Mouse (Mus musculus) left cerebral cortex, adult 2 months (tissue): Measurements from ENCODE around the gene Zkscan14. TPM values are rescaled to one million over a fixed set of nuclear protein-coding genes. Genes with fewer than 3 reads are reported as not detected.
"Not testable (repeated sequence)": the region's sequence is repeated elsewhere in the genome, so short reads cannot be mapped to it uniquely, and the experiment has no call there.

Experiments used
- DNase-seq, 2 experiments: peaks; one replicate each; pipeline ENCODE4 v3.0.0; 2021 to 2022; ENCODE audit warnings: low spot score in 2 of 2, mixed read lengths in 1 of 2; ENCODE audit errors: extremely low spot score in 1 of 2
- H3K27ac ChIP-seq: fragments of 200-600 bp; 2 replicates; pipeline ENCODE4 v1.8.1; 2022
- H3K4me3 ChIP-seq: fragments of 200-600 bp; 2 replicates; pipeline ENCODE4 v1.8.1; 2022
- CTCF ChIP-seq: fragments of 200-600 bp; IDR thresholded peaks from 2 replicates; pipeline ENCODE4 v1.8.1; 2022; ENCODE audit warnings: antibody characterized with exemption, mild to moderate bottlenecking, moderate library complexity
- intact Hi-C: fragments of 180-260 bp; cut with DNase I; formaldehyde crosslinking; loops from one replicate; pipeline ENCODE4 v1.15.1; 2025
- long read RNA-seq, 2 experiments: library from polyadenylated mRNA; stranded (forward); transcript quantifications; one replicate each; pipeline ENCODE4 v2.0.0; 2021; ENCODE audit warnings: borderline mapping rate in 2 of 2
- total RNA-seq, 2 experiments: library from RNA; stranded (reverse); gene quantifications; 2 replicates each; pipeline ENCODE4 v1.2.3; 2021

The Zkscan14 gene
- 10 to 100 TPM; 13.4 to 14.1 TPM for total RNA-seq
- long read RNA-seq, experiment 1, transcript Zkscan14-201 (3 exons, 1,967 nt), result major isoform, 8 of 11 reads
- long read RNA-seq, experiment 1, partial matches to known transcripts, result 0 of 11 reads
- long read RNA-seq, experiment 1, other reads (novel, unspliced or antisense), result 3 of 11 reads
- long read RNA-seq, experiment 2, transcript Zkscan14-201 (3 exons, 1,967 nt), result major isoform, 7 of 10 reads
- long read RNA-seq, experiment 2, partial matches to known transcripts, result 0 of 10 reads
- long read RNA-seq, experiment 2, other reads (novel, unspliced or antisense), result 3 of 10 reads

DNA sequence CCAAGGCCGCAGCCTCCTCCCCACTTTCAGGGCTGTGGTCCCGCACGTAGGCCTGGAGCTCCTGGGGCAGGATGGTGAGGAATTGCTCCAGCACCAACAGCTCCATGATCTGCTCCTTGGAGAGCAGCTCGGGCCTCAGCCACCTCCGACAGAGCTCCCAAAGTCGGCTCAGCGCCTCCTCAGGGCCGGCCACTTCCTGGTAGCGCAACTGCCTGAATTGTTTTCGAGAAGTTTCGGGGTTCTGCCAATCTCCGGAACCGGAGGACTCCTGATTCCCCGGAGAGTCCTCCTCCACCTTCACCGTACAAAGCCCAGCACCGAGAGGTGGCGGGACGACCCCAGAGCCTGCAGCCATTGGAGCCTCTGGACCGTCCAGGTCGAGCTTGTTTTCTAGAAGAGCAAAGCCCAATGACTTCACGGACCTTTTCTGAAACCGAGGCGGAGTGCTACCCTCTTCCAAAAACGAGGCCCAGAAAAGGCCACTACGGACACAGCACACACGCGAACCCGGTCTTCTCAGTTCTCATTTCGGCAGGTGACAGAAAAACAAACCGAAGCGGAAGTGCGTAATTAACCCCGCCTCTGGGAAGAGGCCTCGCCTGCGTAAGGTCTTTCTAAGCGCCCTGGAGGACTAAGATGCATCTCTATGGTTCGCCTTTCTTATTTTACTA lies at the start of gene Zkscan14:
Zkscan14 (minus strand) TSS at position 548 of the 671 bp plus-strand sequence.
- DNase-seq, result peak; percentile 67 to 73
- intact Hi-C loops, result no loop called here
- Histone ChIP-seq H3K27ac (peak within 1 kb of the TSS; percentile 88), H3K4me3 (peak within 1 kb of the TSS; percentile 80)
- no peak for TF ChIP-seq CTCF

DNA sequence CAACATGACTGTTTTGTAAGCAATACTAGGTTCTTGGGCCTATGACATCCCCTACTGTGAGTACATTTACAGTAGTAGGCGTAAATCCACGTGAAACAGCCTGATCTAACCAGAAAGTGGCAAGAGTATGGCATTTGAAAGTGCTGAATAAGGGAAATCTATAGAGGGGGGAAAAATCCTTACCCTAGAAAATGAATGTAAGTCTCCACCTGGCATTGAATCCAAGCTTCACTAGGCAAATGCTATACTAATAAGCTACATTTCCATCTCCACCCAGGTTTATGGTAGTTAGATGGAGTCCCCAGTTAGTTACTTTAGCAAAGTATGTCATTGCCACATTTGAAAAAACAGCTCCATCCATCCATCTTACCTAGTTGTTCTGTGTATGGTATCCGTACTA lies 47.9 kb upstream of the Zkscan14 start:
- Histone ChIP-seq H3K27ac (no peak overlapping the region), H3K4me3 (no peak overlapping the region)
- intact Hi-C loops, result no loop called here
- no peak for DNase-seq
- TF ChIP-seq CTCF, result no peak

DNA sequence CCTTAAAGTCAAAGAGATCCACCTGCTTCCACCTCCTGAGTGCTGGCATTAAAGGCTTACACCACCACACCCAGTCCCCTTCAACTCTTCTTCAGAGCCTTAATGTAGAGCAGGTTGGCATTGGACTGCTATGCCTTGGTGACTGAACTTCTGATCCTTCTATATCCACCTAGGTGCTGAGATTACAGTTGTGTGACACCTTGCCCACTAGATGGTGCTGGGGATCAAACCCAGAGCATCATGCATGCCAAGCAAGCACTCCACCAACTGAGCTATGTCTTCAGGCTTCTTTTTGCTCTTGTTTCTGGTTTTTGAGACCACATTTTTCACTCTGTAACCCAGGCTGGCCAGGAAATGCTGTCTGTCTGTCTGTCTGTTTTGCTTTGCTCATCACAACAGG lies 33.0 kb upstream of the Zkscan14 start:
- TF ChIP-seq CTCF, result peak; percentile 57
- Histone ChIP-seq H3K4me3 (no peak overlapping the region), H3K27ac (no peak overlapping the region)
- intact Hi-C loops, result loop anchor here (5.0 kb wide), 1 partner anchor 133 kb away; no protein-coding TSS in a partner anchor
- DNase-seq, result no peak

DNA sequence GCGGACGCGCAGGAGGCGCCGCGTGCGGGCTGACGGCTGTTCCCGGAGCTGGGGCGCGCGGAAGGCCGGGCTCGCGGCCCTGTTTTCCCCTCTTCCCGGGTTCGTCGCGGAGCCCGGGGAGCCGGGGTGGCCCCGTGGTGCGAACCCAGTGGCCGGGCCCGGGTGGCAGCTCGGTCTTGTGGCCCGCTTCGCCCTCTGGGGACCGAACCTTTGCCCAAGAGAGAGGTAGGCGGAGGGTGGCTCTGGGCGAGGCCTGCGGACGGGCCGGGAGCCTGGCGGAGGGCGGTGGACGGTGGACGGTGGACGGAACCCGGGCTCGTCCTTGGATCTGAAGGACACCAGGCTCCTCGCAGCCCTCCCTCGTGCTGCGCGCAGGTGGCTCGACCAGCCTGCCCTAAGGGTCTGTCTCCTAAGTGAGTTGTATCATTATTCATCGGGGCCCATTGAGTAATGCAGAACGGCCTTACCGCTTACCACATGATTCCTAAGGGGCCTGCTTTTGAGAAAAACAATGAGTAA lies 30.3 kb upstream of the Zkscan14 start:
- no peak for TF ChIP-seq CTCF
- Histone ChIP-seq H3K27ac (peak overlapping the region; percentile 97), H3K4me3 (peak overlapping the region; percentile 81)
- no peak for DNase-seq
- intact Hi-C loops, result loop anchor here (1.0 to 2.0 kb wide), 2 partner anchors 28 to 49 kb away; partner anchors contain the start of genes Zkscan5 and Zscan25

DNA sequence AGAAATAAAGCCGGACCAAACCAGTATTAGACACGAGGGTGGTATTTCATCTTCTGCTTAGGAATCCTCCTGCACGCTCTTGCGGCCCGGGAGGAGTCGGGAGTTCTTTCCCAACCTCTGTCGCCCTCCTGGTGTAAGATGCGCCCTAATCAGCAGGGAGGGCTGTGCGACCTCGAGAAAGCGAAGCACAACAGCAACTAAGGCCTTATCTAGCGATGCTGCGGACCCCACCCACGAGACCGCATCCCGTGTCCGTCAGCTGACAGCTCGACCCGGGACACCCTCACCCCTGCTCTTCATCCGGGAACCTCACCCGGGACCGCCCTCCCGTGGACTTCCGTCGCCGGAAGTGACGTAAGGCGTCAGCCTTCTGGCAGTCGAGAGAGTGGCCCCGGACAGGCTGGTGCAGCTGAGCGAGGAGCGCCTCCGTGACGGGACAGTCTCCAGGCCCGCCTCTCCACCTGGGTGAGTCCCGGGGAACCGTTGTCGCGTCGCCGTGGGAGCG lies 29.8 kb upstream of the Zkscan14 start, which contains the start of gene Zfp655:
Zfp655 (plus strand) TSS at position 349 of the 505 bp plus-strand sequence.
- DNase-seq, result peak; percentile 98
- intact Hi-C loops, result loop anchor here (1.0 to 2.0 kb wide), 2 partner anchors 27 to 49 kb away; partner anchors contain the start of genes Zkscan5 and Zscan25
- Histone ChIP-seq H3K4me3 (peak within 1 kb of the TSS; percentile 81), H3K27ac (peak within 1 kb of the TSS; percentile 97)
- no peak for TF ChIP-seq CTCF

DNA sequence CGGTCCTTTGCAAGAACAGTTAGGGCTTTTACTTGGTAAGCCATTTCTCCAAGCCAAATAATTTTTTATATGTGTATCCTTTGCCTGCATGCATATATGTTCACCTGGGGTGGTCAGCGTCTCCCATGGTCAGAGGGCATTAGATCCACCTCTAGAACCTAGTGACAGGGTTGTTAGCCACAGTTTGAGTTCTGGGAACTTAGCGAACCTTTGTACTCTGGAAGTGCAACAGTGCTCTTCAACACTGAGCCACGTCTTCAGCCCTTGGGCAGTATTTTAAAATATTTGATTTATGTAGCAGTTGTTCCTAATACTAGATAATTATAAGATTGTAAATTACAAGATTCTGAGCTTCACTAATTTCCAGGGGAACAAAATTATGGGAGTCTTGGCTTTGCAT lies 29.0 kb upstream of the Zkscan14 start:
- no peak for DNase-seq
- no peak for TF ChIP-seq CTCF
- Histone ChIP-seq H3K4me3 (peak overlapping the region; percentile 81), H3K27ac (peak overlapping the region; percentile 97)
- intact Hi-C loops, result loop anchor here (1.0 to 2.0 kb wide), 2 partner anchors 26 to 50 kb away; partner anchors contain the start of genes Zkscan5 and Zscan25

DNA sequence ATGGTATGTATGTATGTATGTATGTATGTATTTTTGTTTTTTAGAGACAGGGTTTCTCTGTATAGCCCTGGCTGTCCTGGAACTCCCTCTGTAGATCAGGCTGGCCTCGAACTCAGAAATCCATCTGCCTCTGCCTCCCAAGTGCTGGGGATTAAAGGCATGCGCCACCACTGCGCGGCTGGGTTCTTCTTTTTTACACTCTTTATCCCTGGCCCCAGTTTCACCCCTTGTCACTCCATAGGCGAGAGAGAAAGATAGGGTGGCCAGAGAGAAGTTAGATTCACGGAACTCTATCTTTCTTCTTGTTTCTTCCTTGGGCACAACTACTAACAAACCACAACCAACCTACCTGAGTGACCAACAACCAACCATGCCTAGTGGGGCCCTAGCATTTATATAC lies 27.6 kb upstream of the Zkscan14 start:
- DNase-seq, intact Hi-C loops: not testable (repeated sequence)

DNA sequence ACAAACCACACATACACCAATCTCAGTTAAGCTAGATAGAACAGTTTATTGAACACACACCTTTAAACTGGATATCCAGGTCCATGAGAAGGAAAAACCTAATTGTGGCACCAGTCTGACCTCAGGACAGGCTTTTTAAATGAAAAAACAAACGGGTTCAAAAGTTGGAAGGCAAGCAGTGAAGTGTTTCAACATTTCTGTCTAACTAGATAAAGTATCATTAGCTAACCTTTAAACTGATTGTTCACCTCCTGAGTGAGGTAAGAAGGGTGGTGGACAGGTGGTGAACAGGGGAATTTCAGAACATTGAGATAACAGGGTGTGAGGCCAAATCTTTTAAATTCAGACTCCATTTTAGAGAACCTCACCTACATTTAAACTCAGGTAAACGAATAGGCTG lies 24.8 kb upstream of the Zkscan14 start:
- Histone ChIP-seq H3K4me3 (no peak overlapping the region), H3K27ac (no peak overlapping the region)
- no peak for TF ChIP-seq CTCF
- DNase-seq, result no peak
- intact Hi-C loops, result no loop called here

More for the DNA sequence above, 27.6 kb upstream of the Zkscan14 start:
- not testable (repeated sequence) for H3K27ac ChIP-seq, H3K4me3 ChIP-seq

DNA sequence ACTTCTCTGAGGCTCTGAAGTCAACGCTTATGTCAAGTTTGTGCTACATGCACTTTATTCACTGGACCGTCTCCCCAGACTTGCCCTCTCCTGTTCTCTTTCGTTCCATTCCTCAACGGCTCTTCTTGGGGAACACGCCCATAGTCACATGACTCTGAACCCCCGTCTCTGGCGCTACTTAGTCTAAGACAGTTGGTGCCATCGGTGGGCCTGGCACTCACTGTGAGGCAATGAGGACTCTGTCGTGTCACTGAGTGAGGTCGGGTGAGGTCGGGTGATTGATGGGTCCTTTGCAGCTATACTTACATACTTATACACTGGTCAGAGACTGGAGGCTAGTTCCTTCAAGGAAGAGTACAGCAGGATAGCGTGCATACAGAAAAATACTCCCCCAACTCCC lies 21.7 kb upstream of the Zkscan14 start:
- H3K27ac ChIP-seq, result no peak overlapping the region
- no peak overlapping the region for H3K4me3 ChIP-seq
- intact Hi-C loops, result no loop called here
- no peak for DNase-seq
- TF ChIP-seq CTCF, result no peak

DNA sequence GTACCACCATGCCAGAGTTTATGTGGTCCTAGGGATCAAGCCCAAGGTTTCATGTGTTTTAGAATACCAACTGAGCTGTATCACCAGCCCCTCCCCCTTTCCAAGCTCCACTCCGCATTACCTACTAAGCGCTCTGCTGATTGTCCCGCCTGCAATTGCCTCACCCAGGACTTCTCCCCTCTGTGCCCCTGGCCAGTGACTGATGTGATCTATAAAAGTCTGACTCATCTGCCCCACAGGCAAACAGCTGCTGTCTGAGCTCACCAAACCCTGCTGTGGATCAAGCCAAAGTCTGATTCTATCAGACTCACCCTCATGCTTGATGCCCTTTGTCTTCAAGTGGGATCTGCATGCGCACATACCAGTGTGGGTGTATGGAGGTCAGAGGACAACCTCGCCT lies 21.2 kb upstream of the Zkscan14 start:
- no peak for TF ChIP-seq CTCF

DNA sequence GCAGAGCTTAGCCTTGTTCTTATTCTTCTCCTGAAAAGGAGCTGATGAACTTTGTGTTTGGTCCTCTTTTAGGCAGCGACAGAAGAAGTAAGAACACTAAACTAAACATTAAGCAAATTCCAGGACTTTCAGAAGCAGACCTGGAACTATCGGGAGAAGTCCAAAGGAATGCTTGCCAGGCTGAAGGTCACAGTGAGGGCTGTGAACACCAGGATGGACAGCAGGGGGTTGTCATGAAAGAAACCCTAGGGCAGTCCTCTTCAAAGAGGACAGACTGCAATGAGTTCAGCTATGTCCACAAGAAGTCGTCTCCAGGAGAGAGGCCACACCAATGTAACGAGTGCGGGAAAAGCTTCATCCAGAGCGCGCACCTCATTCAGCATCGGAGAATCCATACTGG lies 18.3 kb upstream of the Zkscan14 start:
- Histone ChIP-seq H3K27ac (no peak overlapping the region), H3K4me3 (no peak overlapping the region)
- intact Hi-C loops, result no loop called here
- no peak for DNase-seq
- TF ChIP-seq CTCF, result no peak

More for the DNA sequence above, 21.2 kb upstream of the Zkscan14 start:
- intact Hi-C loops, result no loop called here
- no peak for DNase-seq
- Histone ChIP-seq H3K4me3 (no peak overlapping the region), H3K27ac (no peak overlapping the region)

DNA sequence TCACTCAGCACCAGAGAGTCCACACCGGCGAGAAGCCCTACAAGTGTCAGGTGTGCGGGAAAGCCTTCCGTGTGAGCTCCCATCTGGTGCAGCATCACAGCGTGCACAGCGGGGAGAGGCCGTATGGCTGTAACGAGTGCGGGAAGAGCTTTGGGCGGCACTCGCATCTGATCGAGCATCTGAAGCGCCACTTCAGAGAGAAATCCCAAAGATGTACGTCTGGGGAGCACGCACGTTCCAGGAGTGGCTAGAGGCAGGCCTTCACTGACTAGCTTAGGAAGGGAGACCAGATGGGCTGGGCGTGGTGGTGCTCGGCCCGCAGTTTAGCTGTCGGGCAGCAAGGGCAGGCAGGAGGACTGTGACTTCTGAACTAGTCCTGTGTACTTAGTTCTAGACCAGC lies 17.0 kb upstream of the Zkscan14 start:
- Histone ChIP-seq H3K27ac (no peak overlapping the region), H3K4me3 (no peak overlapping the region)
- no peak for TF ChIP-seq CTCF
- intact Hi-C loops, result no loop called here
- no peak for DNase-seq
